Mouse (Mus musculus) frontal cortex, adult 2 months (tissue): ENCODE measurements at regions not wholly inside any gene's neighbourhood (a gene's known extent, or its start where the extent isn't known, plus 50 kb on each side); places are given as distances from the start of the nearest gene placed in this dataset.
"Not testable (repeated sequence)": the region's sequence is repeated elsewhere in the genome, so short reads cannot be mapped to it uniquely, and the experiment has no call there.

Experiments used
- DNase-seq, 2 experiments: peaks; one replicate each; pipeline ENCODE4 v3.0.0; 2022; ENCODE audit warnings: low spot score in 1 of 2; ENCODE audit errors: extremely low spot score in 1 of 2

- DNase-seq: not testable (repeated sequence)
These were observed 146.0 kb upstream of the Tacstd2 start for GRCm38 (mm10) chr6:67681641-67682040.

GRCm38 (mm10) chr6:67679106-67679505 is 143.5 kb upstream of the Tacstd2 start:
- DNase-seq: not testable (repeated sequence)

GRCm38 (mm10) chr6:67674717-67675116 is 139.1 kb upstream of the Tacstd2 start:
- DNase-seq: not testable (repeated sequence)

- DNase-seq: not testable (repeated sequence)
These were observed 137.7 kb upstream of the Tacstd2 start for GRCm38 (mm10) chr6:67673316-67673715.

GRCm38 (mm10) chr6:67668073-67668472 is 132.5 kb upstream of the Tacstd2 start:
- not testable (repeated sequence) for DNase-seq

GRCm38 (mm10) chr6:67631617-67632016 is 96.0 kb upstream of the Tacstd2 start:
- peak in 1 of 2 experiments; percentile 11 for DNase-seq

- no peak for DNase-seq
These were observed 74.8 kb upstream of the Tacstd2 start for GRCm38 (mm10) chr6:67610402-67610801.

GRCm38 (mm10) chr6:67609461-67609860 is 73.9 kb upstream of the Tacstd2 start:
- not testable (repeated sequence) for DNase-seq
